Mouse (Mus musculus): ENCODE results near the gene 1110004F10Rik. TPM values are rescaled to one million over a fixed set of nuclear protein-coding genes. Genes with fewer than 3 reads are reported as not detected.

Gene 1110004F10Rik
- polyA plus RNA-seq, 1 experiment from 2014 or later, result 156 TPM

GRCm38 (mm10) chr7:116103091-116103490 lies 63.9 kb downstream of the 1110004F10Rik start:
- H3K9ac ChIP-seq, result no peak overlapping the region
- H3K4me2 ChIP-seq, result no peak overlapping the region
- H3K9me3 ChIP-seq (replicated peaks), result no peaks in the 10 kb centered on the region
- H3K36me3 ChIP-seq, result peaks cover 39% of the 10 kb centered on the region
- ATAC-seq (replicated peaks; ENCODE audit: insufficient number of reproducible peaks, insufficient read depth, low FRiP score, low read depth), result no peak
- 93% methylated on average over 9 of the region's 9 CpGs for WGBS
- no peak overlapping the region for H3K4me3 ChIP-seq
- H3K27me3 ChIP-seq, result no peaks in the 10 kb centered on the region
- no peak overlapping the region for H3K27ac ChIP-seq
- peaks cover 12% of the 10 kb centered on the region for H3K4me1 ChIP-seq (replicated peaks)

GRCm38 (mm10) chr7:116110661-116111060 lies 71.5 kb downstream of the 1110004F10Rik start:
- Histone ChIP-seq H3K27me3 (no peaks in the 10 kb centered on the region), H3K9me3 (replicated peaks) (no peaks in the 10 kb centered on the region), H3K36me3 (peaks cover 10% of the 10 kb centered on the region; the same call in 1 of the 2 replicates), H3K4me1 (replicated peaks) (no peaks in the 10 kb centered on the region), H3K27ac (no peak overlapping the region), H3K4me2 (no peak overlapping the region), H3K4me3 (no peak overlapping the region), H3K9ac (no peak overlapping the region)
- no peak for ATAC-seq (replicated peaks; ENCODE audit: insufficient number of reproducible peaks, insufficient read depth, low FRiP score, low read depth)
- WGBS, result 79% methylated on average over 3 of the region's 3 CpGs

GRCm38 (mm10) chr7:116111546-116111945 lies 72.3 kb downstream of the 1110004F10Rik start:
- H3K4me2 ChIP-seq, result no peak overlapping the region
- ATAC-seq (replicated peaks; ENCODE audit: insufficient number of reproducible peaks, insufficient read depth, low FRiP score, low read depth), result no peak
- H3K27ac ChIP-seq, result no peak overlapping the region
- H3K4me1 ChIP-seq (replicated peaks), result no peaks in the 10 kb centered on the region
- no peak overlapping the region for H3K9ac ChIP-seq
- H3K9me3 ChIP-seq (replicated peaks), result no peaks in the 10 kb centered on the region
- no peak overlapping the region for H3K4me3 ChIP-seq
- 73% methylated on average over 6 of the region's 6 CpGs for WGBS
- no peaks in the 10 kb centered on the region for H3K27me3 ChIP-seq
- 0 out of 2 replicates have a peak, but pooled peaks cover under 1% of the 10 kb centered on the region for H3K36me3 ChIP-seq

GRCm38 (mm10) chr7:116115216-116115930 lies 76.2 kb downstream of the 1110004F10Rik start:
- H3K4me2 ChIP-seq, result no peak overlapping the region
- no peak overlapping the region for H3K4me3 ChIP-seq
- H3K36me3 ChIP-seq, result no peaks in the 10 kb centered on the region
- no peak overlapping the region for H3K9ac ChIP-seq
- no peaks in the 10 kb centered on the region for H3K9me3 ChIP-seq (replicated peaks)
- WGBS, result 76% methylated on average over 12 of the region's 12 CpGs
- H3K27me3 ChIP-seq, result no peaks in the 10 kb centered on the region
- H3K4me1 ChIP-seq (replicated peaks), result 0 out of 2 replicates have a peak, but pooled peaks cover 4% of the 10 kb centered on the region
- no peak overlapping the region for H3K27ac ChIP-seq
- no peak for ATAC-seq (replicated peaks; ENCODE audit: insufficient number of reproducible peaks, insufficient read depth, low FRiP score, low read depth)

GRCm38 (mm10) chr7:116115991-116116390 lies 76.8 kb downstream of the 1110004F10Rik start:
- no peaks in the 10 kb centered on the region for H3K9me3 ChIP-seq (replicated peaks)
- H3K36me3 ChIP-seq, result no peaks in the 10 kb centered on the region
- no peak overlapping the region for H3K4me2 ChIP-seq
- no peak overlapping the region for H3K4me3 ChIP-seq
- WGBS, result 75% methylated on average over 2 of the region's 2 CpGs
- 0 out of 2 replicates have a peak, but pooled peaks cover 4% of the 10 kb centered on the region for H3K4me1 ChIP-seq (replicated peaks)
- no peak for ATAC-seq (replicated peaks; ENCODE audit: insufficient number of reproducible peaks, insufficient read depth, low FRiP score, low read depth)
- H3K27me3 ChIP-seq, result no peaks in the 10 kb centered on the region
- no peak overlapping the region for H3K27ac ChIP-seq
- no peak overlapping the region for H3K9ac ChIP-seq

- no peak overlapping the region for H3K4me2 ChIP-seq
- no peak overlapping the region for H3K9ac ChIP-seq
- H3K27ac ChIP-seq, result no peak overlapping the region
- WGBS, result 73% methylated on average over 1 of the region's 1 CpGs
- no peak overlapping the region for H3K4me3 ChIP-seq
- no peak for ATAC-seq (replicated peaks; ENCODE audit: insufficient number of reproducible peaks, insufficient read depth, low FRiP score, low read depth)
- peaks cover 2% of the 10 kb centered on the region; the same call in 1 of the 2 replicates for H3K36me3 ChIP-seq
- no peaks in the 10 kb centered on the region for H3K9me3 ChIP-seq (replicated peaks)
- H3K27me3 ChIP-seq, result no peaks in the 10 kb centered on the region
- H3K4me1 ChIP-seq (replicated peaks), result 0 out of 2 replicates have a peak, but pooled peaks cover 4% of the 10 kb centered on the region
These were observed 80.2 kb downstream of the 1110004F10Rik start for GRCm38 (mm10) chr7:116119306-116119857.

GRCm38 (mm10) chr7:116120737-116121136 lies 81.5 kb downstream of the 1110004F10Rik start:
- Histone ChIP-seq H3K4me1 (replicated peaks) (0 out of 2 replicates have a peak, but pooled peaks cover 4% of the 10 kb centered on the region), H3K4me3 (no peak overlapping the region), H3K4me2 (no peak overlapping the region), H3K9me3 (replicated peaks) (no peaks in the 10 kb centered on the region), H3K27me3 (no peaks in the 10 kb centered on the region), H3K36me3 (peaks cover 7% of the 10 kb centered on the region; the same call in 1 of the 2 replicates), H3K27ac (no peak overlapping the region), H3K9ac (no peak overlapping the region)
- no peak for ATAC-seq (replicated peaks; ENCODE audit: insufficient number of reproducible peaks, insufficient read depth, low FRiP score, low read depth)
- WGBS, result 91% methylated on average over 4 of the region's 4 CpGs

- H3K9me3 ChIP-seq (replicated peaks), result no peaks in the 10 kb centered on the region
- no peak overlapping the region for H3K4me2 ChIP-seq
- H3K27ac ChIP-seq, result no peak overlapping the region
- no peak for ATAC-seq (replicated peaks; ENCODE audit: insufficient number of reproducible peaks, insufficient read depth, low FRiP score, low read depth)
- WGBS, result 83% methylated on average over 11 of the region's 11 CpGs
- no peak overlapping the region for H3K9ac ChIP-seq
- H3K4me1 ChIP-seq (replicated peaks), result 0 out of 2 replicates have a peak, but pooled peaks cover 4% of the 10 kb centered on the region
- peaks cover 7% of the 10 kb centered on the region; the same call in 1 of the 2 replicates for H3K36me3 ChIP-seq
- H3K4me3 ChIP-seq, result no peak overlapping the region
- H3K27me3 ChIP-seq, result no peaks in the 10 kb centered on the region
These were observed 82.0 kb downstream of the 1110004F10Rik start for GRCm38 (mm10) chr7:116121202-116121601.

GRCm38 (mm10) chr7:116122981-116123596 lies 83.9 kb downstream of the 1110004F10Rik start:
- H3K9me3 ChIP-seq (replicated peaks), result no peaks in the 10 kb centered on the region
- 73% methylated on average over 13 of the region's 13 CpGs for WGBS
- no peak overlapping the region for H3K4me3 ChIP-seq
- 0 out of 2 replicates have a peak, but pooled peaks cover 4% of the 10 kb centered on the region for H3K4me1 ChIP-seq (replicated peaks)
- H3K27me3 ChIP-seq, result no peaks in the 10 kb centered on the region
- peaks cover 7% of the 10 kb centered on the region; the same call in 1 of the 2 replicates for H3K36me3 ChIP-seq
- H3K9ac ChIP-seq, result no peak overlapping the region
- no peak for ATAC-seq (replicated peaks; ENCODE audit: insufficient number of reproducible peaks, insufficient read depth, low FRiP score, low read depth)
- H3K4me2 ChIP-seq, result no peak overlapping the region
- no peak overlapping the region for H3K27ac ChIP-seq

GRCm38 (mm10) chr7:116123597-116123985 lies 84.4 kb downstream of the 1110004F10Rik start:
- no peak overlapping the region for H3K27ac ChIP-seq
- WGBS, result 74% methylated on average over 2 of the region's 2 CpGs
- ATAC-seq (replicated peaks; ENCODE audit: insufficient number of reproducible peaks, insufficient read depth, low FRiP score, low read depth), result no peak

GRCm38 (mm10) chr7:116124057-116124456 lies 84.9 kb downstream of the 1110004F10Rik start:
- 90% methylated on average over 12 of the region's 12 CpGs for WGBS
- Histone ChIP-seq H3K9ac (no peak overlapping the region), H3K36me3 (peaks cover 11% of the 10 kb centered on the region; the same call in 1 of the 2 replicates), H3K9me3 (replicated peaks) (no peaks in the 10 kb centered on the region), H3K4me3 (no peak overlapping the region), H3K27me3 (no peaks in the 10 kb centered on the region), H3K4me2 (no peak overlapping the region), H3K27ac (no peak overlapping the region), H3K4me1 (replicated peaks) (0 out of 2 replicates have a peak, but pooled peaks cover 4% of the 10 kb centered on the region)
- no peak for ATAC-seq (replicated peaks; ENCODE audit: insufficient number of reproducible peaks, insufficient read depth, low FRiP score, low read depth)

More at GRCm38 (mm10) chr7:116123597-116123985, 84.4 kb downstream of the 1110004F10Rik start:
- Histone ChIP-seq H3K4me3 (no peak overlapping the region), H3K4me1 (replicated peaks) (0 out of 2 replicates have a peak, but pooled peaks cover 4% of the 10 kb centered on the region), H3K9me3 (replicated peaks) (no peaks in the 10 kb centered on the region), H3K27me3 (no peaks in the 10 kb centered on the region), H3K36me3 (peaks cover 11% of the 10 kb centered on the region; the same call in 1 of the 2 replicates), H3K9ac (no peak overlapping the region), H3K4me2 (no peak overlapping the region)

All from heart, embryonic 15.5 days (tissue).